Mouse (Mus musculus): ENCODE results near the gene Mov10.

GRCm38 (mm10) chr3:104841049-104841448 is 22.7 kb upstream of the Mov10 start:
- TF ChIP-seq CTCF (IDR thresholded peaks at IDR 0.05; ENCODE audit: extremely low read depth, insufficient read length, insufficient replicate concordance, low read depth, low read length): no peak
- TF ChIP-seq POLR2A (IDR thresholded peaks at IDR 0.05; ENCODE audit: low read depth, low read length): no peak
